Mouse (Mus musculus) lung, adult 2 months (tissue): Measurements from ENCODE around the gene Esrra. TPM values are rescaled to one million over a fixed set of nuclear protein-coding genes. Genes with fewer than 3 reads are reported as not detected.

Experiments
- DNase-seq: peaks from one replicate; pipeline ENCODE4 v3.0.0; 2022
- H3K4me1 ChIP-seq: fragments of 200-500 bp; 2 replicates; pipeline ENCODE4 v1.6.1; 2011; ENCODE audit warnings: low read length; ENCODE audit not compliant: control insufficient read depth, insufficient read depth
- H3K4me3 ChIP-seq: fragments of 200-500 bp; replicated peaks from 2 replicates; pipeline ENCODE3; 2011; ENCODE audit warnings: low read depth, mild to moderate bottlenecking, control low read depth, low read length; ENCODE audit errors: extremely low read depth
- CTCF ChIP-seq: fragments of 200-500 bp; IDR thresholded peaks from 2 replicates; pipeline ENCODE4 v1.5.1; 2011; ENCODE audit warnings: mild to moderate bottlenecking, low read length, control low read depth; ENCODE audit not compliant: insufficient read depth
- POLR2A ChIP-seq: fragments of 200-500 bp; IDR thresholded peaks from 2 replicates; pipeline ENCODE4 v1.6.1; 2011; ENCODE audit warnings: low read depth, mild to moderate bottlenecking, control low read depth, low read length, borderline replicate concordance; ENCODE audit errors: extremely low read depth
- WGBS: fragments of 180-500 bp; shearing (Covaris S2); methylation state at CpG from one replicate; pipeline ENCODE4 v1.1.7; 2018; 5-methylcytosine and 5-hydroxymethylcytosine counted together
- polyA plus RNA-seq: library from polyadenylated mRNA; depleted of rRNA; stranded (reverse); fragments of >200 nt; gene quantifications from 2 replicates; pipeline ENCODE4 v1.2.3, GENCODE M21; 2012; rRNA removed

Gene Esrra
- polyA plus RNA-seq: 42.9 and 43.8 TPM in 2 replicates

- H3K4me3 ChIP-seq: peak within 1 kb of the TSS; percentile 76
- under 1% methylated on average over 65 of the region's 66 CpGs for WGBS
- no peak for TF ChIP-seq CTCF
- TF ChIP-seq POLR2A: peak; percentile 67; the same call in 1 of the 2 replicates
Observed at GRCm38 (mm10) chr19:6921647-6922567, at the start of gene Esrra. Gene Esrra, minus strand, starts transcription at chr19:6921813.

GRCm38 (mm10) chr19:6970460-6971085, 49.0 kb upstream of the Esrra start:
- H3K4me3 ChIP-seq: no peak overlapping the region
- TF ChIP-seq CTCF (no peak), POLR2A (no peak)
- WGBS: 41% methylated on average over 11 of the region's 11 CpGs

More at GRCm38 (mm10) chr19:6921647-6922567, at the start of gene Esrra:
- peak; percentile 100 for DNase-seq
- peaks cover 13% of the 10 kb centered on the region for H3K4me1 ChIP-seq

GRCm38 (mm10) chr19:6969665-6970381, 48.2 kb upstream of the Esrra start:
- H3K4me3 ChIP-seq: peak overlapping the region; percentile 82
- WGBS: 2% methylated on average over 45 of the region's 55 CpGs
- peak; percentile 61; the same call in 1 of the 2 replicates for TF ChIP-seq POLR2A
- TF ChIP-seq CTCF: peak; percentile 9; the same call in 1 of the 2 replicates
- peak; percentile 79 for DNase-seq
- peaks cover 13% of the 10 kb centered on the region for H3K4me1 ChIP-seq

More at GRCm38 (mm10) chr19:6970460-6971085, 49.0 kb upstream of the Esrra start:
- no peak for DNase-seq
- peaks cover 14% of the 10 kb centered on the region for H3K4me1 ChIP-seq

- H3K4me1 ChIP-seq: peaks cover 13% of the 10 kb centered on the region
- peak overlapping the region; percentile 82 for H3K4me3 ChIP-seq
- no peak for DNase-seq
- WGBS: under 1% methylated on average over 20 of the region's 20 CpGs
- no peak for TF ChIP-seq CTCF
- no peak for TF ChIP-seq POLR2A
Observed at GRCm38 (mm10) chr19:6969291-6969664, 47.7 kb upstream of the Esrra start.

GRCm38 (mm10) chr19:6968491-6969271, 47.1 kb upstream of the Esrra start:
- Histone ChIP-seq H3K4me3 (peak overlapping the region; percentile 82), H3K4me1 (peaks cover 13% of the 10 kb centered on the region)
- DNase-seq: peak; percentile 55
- WGBS: 7% methylated on average over 15 of the region's 15 CpGs
- TF ChIP-seq POLR2A: no peak
- no peak for TF ChIP-seq CTCF

- H3K4me1 ChIP-seq: peaks cover 11% of the 10 kb centered on the region
- 75% methylated on average over 10 of the region's 10 CpGs for WGBS
- no peak for DNase-seq
- no peak overlapping the region for H3K4me3 ChIP-seq
- TF ChIP-seq CTCF: no peak
- TF ChIP-seq POLR2A: no peak
Observed at GRCm38 (mm10) chr19:6956461-6956860, 34.8 kb upstream of the Esrra start.

- WGBS: 76% methylated on average over 7 of the region's 7 CpGs
- TF ChIP-seq POLR2A: no peak
- no peak for TF ChIP-seq CTCF
- peaks cover 11% of the 10 kb centered on the region for H3K4me1 ChIP-seq
- H3K4me3 ChIP-seq: no peak overlapping the region
- no peak for DNase-seq
Observed at GRCm38 (mm10) chr19:6955424-6955823, 33.8 kb upstream of the Esrra start.

- no peak overlapping the region for H3K4me3 ChIP-seq
- TF ChIP-seq CTCF: peak; percentile 28; the same call in 1 of the 2 replicates
- TF ChIP-seq POLR2A: peak; percentile 36; the same call in 1 of the 2 replicates
- DNase-seq: peak; percentile 78
- whole genome bisulfite sequencing: 35% methylated on average over 9 of the region's 9 CpGs
- H3K4me1 ChIP-seq: peaks cover 11% of the 10 kb centered on the region
Observed at GRCm38 (mm10) chr19:6954046-6954445, 32.4 kb upstream of the Esrra start.
